Mouse (Mus musculus) limb, embryonic 12.5 days (tissue): ENCODE measurements around the gene App. TPM values are rescaled to one million over a fixed set of nuclear protein-coding genes. Genes with fewer than 3 reads are reported as not detected.

Experiments used
- ATAC-seq: fragments of 200-750 bp; cut with Nextera tagmentation; 2 replicates; pipeline ENCODE4 v1.8.0; 2017; ENCODE audit warnings: low read depth, moderate TSS enrichment; ENCODE audit not compliant: insufficient number of reproducible peaks, insufficient read depth, low FRiP score, low TSS enrichment
- H3K27ac ChIP-seq: fragments of 300-500 bp; sonication (generic); 2 replicates; pipeline ENCODE4 v1.5.1; 2016; ENCODE audit warnings: mild to moderate bottlenecking, moderate library complexity
- H3K27me3 ChIP-seq: fragments of 300-500 bp; sonication (generic); 2 replicates; pipeline ENCODE4 v1.6.1; 2016; ENCODE audit warnings: mild to moderate bottlenecking, moderate library complexity
- H3K36me3 ChIP-seq: fragments of 300-500 bp; sonication (generic); 2 replicates; pipeline ENCODE4 v1.6.1; 2016; ENCODE audit warnings: mild to moderate bottlenecking, moderate library complexity
- H3K4me1 ChIP-seq: fragments of 300-500 bp; sonication (generic); replicated peaks from 2 replicates; pipeline ENCODE4 v1.6.1; 2016
- H3K4me2 ChIP-seq: fragments of 300-500 bp; sonication (generic); 2 replicates; pipeline ENCODE4 v1.6.1; 2016; ENCODE audit warnings: mild to moderate bottlenecking, moderate library complexity
- H3K4me3 ChIP-seq: fragments of 300-500 bp; sonication (generic); replicated peaks from 2 replicates; pipeline ENCODE4 v1.5.1; 2016; ENCODE audit warnings: mild to moderate bottlenecking
- H3K9ac ChIP-seq: fragments of 300-500 bp; sonication (generic); replicated peaks from 2 replicates; pipeline ENCODE4 v1.6.1; 2016; ENCODE audit warnings: mild to moderate bottlenecking, moderate library complexity
- H3K9me3 ChIP-seq: fragments of 300-500 bp; sonication (generic); 2 replicates; pipeline ENCODE4 v1.6.1; 2016; ENCODE audit warnings: mild to moderate bottlenecking, moderate library complexity
- WGBS: fragments of 180-500 bp; shearing (Covaris S2); methylation state at CpG from one replicate; pipeline ENCODE4 v1.1.7; 2016; 5-methylcytosine and 5-hydroxymethylcytosine counted together
- polyA plus RNA-seq: library from polyadenylated mRNA; unstranded; fragments of >200 nt; fragmentation: Nextera tagmentation; extraction: Ambion mirVana; gene quantifications from 2 replicates; pipeline ENCODE4 v1.2.1, GENCODE M21; 2016

App gene
- polyA plus RNA-seq, 1 experiment from 2014 or later, result 122 TPM

DNA sequence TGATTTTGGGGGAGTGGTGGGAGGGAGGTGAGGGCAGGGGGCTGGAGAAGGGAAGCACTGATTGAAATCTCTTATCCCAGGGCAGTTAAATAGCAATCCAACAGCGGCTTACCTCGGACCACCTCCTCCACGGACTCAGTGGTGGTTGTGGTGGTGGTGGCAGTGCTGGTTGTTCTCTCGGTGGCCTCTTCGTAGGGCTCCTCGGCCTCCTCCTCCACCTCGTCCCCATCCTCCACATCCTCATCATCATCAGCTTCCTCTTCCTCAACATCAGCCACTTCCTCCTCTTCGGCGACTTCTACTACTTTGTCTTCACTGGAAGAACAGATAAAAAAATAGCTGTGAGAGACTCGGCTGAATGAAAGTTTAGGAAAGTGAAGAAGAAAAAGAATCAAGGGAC lies 117.4 kb downstream of the App start:
- Histone ChIP-seq H3K9ac (no peak overlapping the region), H3K4me3 (no peak overlapping the region), H3K27ac (no peak overlapping the region), H3K4me2 (no peak overlapping the region), H3K27me3 (no peaks in the 10 kb centered on the region), H3K9me3 (peaks cover 2% of the 10 kb centered on the region; the same call in 1 of the 2 replicates), H3K4me1 (peaks cover 6% of the 10 kb centered on the region; the same call in 1 of the 2 replicates), H3K36me3 (peaks cover 30% of the 10 kb centered on the region)
- no peak for ATAC-seq
- WGBS, result 95% methylated on average over 10 of the region's 10 CpGs

GRCm38 (mm10) chr16:85053996-85054395 lies 119.6 kb downstream of the App start:
- Histone ChIP-seq H3K4me2 (no peak overlapping the region), H3K4me3 (no peak overlapping the region), H3K27me3 (no peaks in the 10 kb centered on the region), H3K9me3 (no peaks in the 10 kb centered on the region), H3K9ac (no peak overlapping the region), H3K27ac (no peak overlapping the region), H3K4me1 (peaks cover 8% of the 10 kb centered on the region), H3K36me3 (peaks cover 29% of the 10 kb centered on the region)
- no peak for ATAC-seq
- WGBS, result 93% methylated on average over 7 of the region's 7 CpGs

DNA sequence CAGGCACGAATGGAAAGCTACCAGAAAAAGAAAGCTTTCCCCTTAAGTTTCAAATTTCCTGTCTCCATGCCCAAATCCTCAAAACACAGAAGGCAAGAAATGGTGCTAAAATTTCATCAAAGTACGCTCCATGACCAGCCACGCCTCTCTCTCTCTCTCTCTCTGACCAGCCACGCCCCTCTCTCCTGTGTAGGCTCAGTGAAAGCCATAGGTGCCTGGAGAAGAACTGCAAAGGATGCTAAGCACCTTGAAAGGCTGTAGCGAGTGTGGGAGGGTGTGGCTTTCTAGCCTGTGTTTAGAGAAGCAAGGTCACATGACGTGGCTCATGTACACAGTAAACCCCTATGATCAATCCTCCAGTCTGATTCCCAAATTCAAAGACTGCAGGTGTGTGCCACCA lies 126.3 kb downstream of the App start:
- Histone ChIP-seq H3K4me1 (peaks cover 17% of the 10 kb centered on the region), H3K4me2 (no peak overlapping the region), H3K9ac (no peak overlapping the region), H3K27ac (peak overlapping the region; percentile 25), H3K9me3 (no peaks in the 10 kb centered on the region), H3K4me3 (no peak overlapping the region), H3K27me3 (no peaks in the 10 kb centered on the region), H3K36me3 (peaks cover 6% of the 10 kb centered on the region; the same call in 1 of the 2 replicates)
- 35% methylated on average over 6 of the region's 6 CpGs for WGBS
- no peak for ATAC-seq

DNA sequence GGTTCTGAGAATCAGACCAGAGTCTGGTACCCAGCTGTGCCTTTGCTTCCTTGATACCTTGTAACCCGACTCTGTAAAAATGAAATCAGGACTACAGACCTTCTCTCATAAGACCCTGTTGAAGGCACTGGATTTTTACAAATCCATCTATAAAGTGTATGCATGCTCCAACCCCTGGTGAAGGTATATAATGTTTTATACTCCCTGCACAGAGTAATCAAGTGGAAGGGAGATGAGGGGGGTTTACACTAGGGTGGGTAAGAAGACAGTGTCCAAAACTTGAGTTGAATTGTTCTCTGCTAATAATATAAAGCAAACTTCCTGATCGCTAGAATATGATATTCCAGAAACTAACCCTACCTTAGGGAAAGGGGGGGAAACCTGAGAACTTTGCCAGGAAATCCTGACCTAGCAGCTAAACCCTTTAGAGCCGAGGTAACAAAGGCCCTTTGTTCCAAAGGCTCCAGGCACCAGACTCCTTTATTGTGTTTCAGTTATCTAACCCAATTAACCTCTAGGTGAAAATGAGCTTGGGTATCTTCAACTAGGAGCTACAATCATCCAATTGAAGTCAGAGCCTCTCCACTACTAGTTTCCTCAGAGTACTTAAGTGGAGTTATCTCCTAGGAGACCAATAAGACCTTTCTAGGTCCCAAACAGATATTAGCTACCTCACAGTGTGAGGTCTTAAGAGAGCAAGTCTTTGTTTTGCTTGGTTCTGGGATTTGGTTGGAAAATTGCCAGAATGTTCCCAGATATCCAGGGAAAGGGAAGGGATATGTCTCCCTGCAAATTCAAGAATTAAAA lies 132.2 kb downstream of the App start:
- Histone ChIP-seq H3K9me3 (no peaks in the 10 kb centered on the region), H3K27me3 (no peaks in the 10 kb centered on the region), H3K4me1 (peaks cover 29% of the 10 kb centered on the region), H3K9ac (no peak overlapping the region), H3K4me3 (no peak overlapping the region), H3K27ac (peak overlapping the region; percentile 62), H3K36me3 (peaks cover 8% of the 10 kb centered on the region; the same call in 1 of the 2 replicates), H3K4me2 (peak overlapping the region; percentile 7; the same call in 1 of the 2 replicates)
- 32% methylated on average over 3 of the region's 3 CpGs for WGBS
- peak; percentile 67; the same call in 1 of the 2 replicates for ATAC-seq

DNA sequence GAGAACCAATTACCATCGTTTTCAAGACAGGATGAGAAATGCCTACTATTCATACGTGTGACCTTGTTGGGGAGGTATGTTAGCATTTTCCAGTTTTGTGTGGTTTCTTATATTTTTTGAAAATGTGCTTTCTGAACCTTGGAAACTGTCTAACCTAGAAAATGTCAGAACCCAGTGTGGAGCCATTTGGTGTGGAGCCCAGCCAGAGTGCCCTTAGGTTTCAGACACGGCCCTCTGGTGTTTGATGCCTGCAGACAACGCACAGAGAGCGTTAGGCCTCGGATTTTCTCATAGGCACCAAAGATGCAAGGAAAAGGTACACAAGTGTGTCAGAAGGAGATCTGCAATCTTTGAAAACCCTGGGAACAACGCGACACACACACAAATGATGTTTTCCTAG lies 134.8 kb downstream of the App start:
- peaks cover 29% of the 10 kb centered on the region for H3K4me1 ChIP-seq
- no peak overlapping the region for H3K9ac ChIP-seq
- H3K4me2 ChIP-seq, result no peak overlapping the region
- no peaks in the 10 kb centered on the region for H3K27me3 ChIP-seq
- 0 out of 2 replicates have a peak overlapping the region, but pooled peaks have one; percentile 37 for H3K27ac ChIP-seq
- WGBS, result 93% methylated on average over 8 of the region's 8 CpGs
- H3K9me3 ChIP-seq, result no peaks in the 10 kb centered on the region
- H3K36me3 ChIP-seq, result peaks cover 8% of the 10 kb centered on the region; the same call in 1 of the 2 replicates
- H3K4me3 ChIP-seq, result no peak overlapping the region
- ATAC-seq, result no peak

- no peak overlapping the region for H3K4me2 ChIP-seq
- peaks cover 10% of the 10 kb centered on the region; the same call in 1 of the 2 replicates for H3K36me3 ChIP-seq
- ATAC-seq, result peak; percentile 29; the same call in 1 of the 2 replicates
- H3K27me3 ChIP-seq, result no peaks in the 10 kb centered on the region
- H3K4me1 ChIP-seq, result peaks cover 29% of the 10 kb centered on the region
- H3K9ac ChIP-seq, result no peak overlapping the region
- no peak overlapping the region; the same call in 1 of the 2 replicates for H3K27ac ChIP-seq
- no peaks in the 10 kb centered on the region for H3K9me3 ChIP-seq
- 58% methylated on average over 10 of the region's 10 CpGs for WGBS
- no peak overlapping the region for H3K4me3 ChIP-seq
Measured at GRCm38 (mm10) chr16:85037969-85038644, 135.5 kb downstream of the App start.

- no peaks in the 10 kb centered on the region for H3K9me3 ChIP-seq
- no peak overlapping the region for H3K4me3 ChIP-seq
- H3K27me3 ChIP-seq, result no peaks in the 10 kb centered on the region
- WGBS, result 93% methylated on average over 5 of the region's 5 CpGs
- no peak overlapping the region for H3K27ac ChIP-seq
- H3K4me1 ChIP-seq, result peaks cover 15% of the 10 kb centered on the region
- peaks cover 17% of the 10 kb centered on the region; the same call in 1 of the 2 replicates for H3K36me3 ChIP-seq
- ATAC-seq, result no peak
- no peak overlapping the region for H3K4me2 ChIP-seq
- H3K9ac ChIP-seq, result no peak overlapping the region
Measured at GRCm38 (mm10) chr16:85035815-85036214, 137.8 kb downstream of the App start.

- Histone ChIP-seq H3K4me2 (no peak overlapping the region), H3K9me3 (no peaks in the 10 kb centered on the region), H3K9ac (no peak overlapping the region), H3K4me1 (peaks cover 10% of the 10 kb centered on the region; the same call in 1 of the 2 replicates), H3K36me3 (peaks cover 38% of the 10 kb centered on the region), H3K4me3 (no peak overlapping the region), H3K27me3 (no peaks in the 10 kb centered on the region), H3K27ac (no peak overlapping the region)
- no peak for ATAC-seq
- 94% methylated on average over 5 of the region's 5 CpGs for WGBS
Measured at GRCm38 (mm10) chr16:85033747-85034146, 139.8 kb downstream of the App start.

GRCm38 (mm10) chr16:85030810-85031209 lies 142.8 kb downstream of the App start:
- Histone ChIP-seq H3K27me3 (no peaks in the 10 kb centered on the region), H3K4me3 (no peak overlapping the region), H3K9ac (no peak overlapping the region), H3K4me1 (no peaks in the 10 kb centered on the region), H3K9me3 (no peaks in the 10 kb centered on the region), H3K4me2 (no peak overlapping the region), H3K27ac (no peak overlapping the region), H3K36me3 (peaks cover 58% of the 10 kb centered on the region)
- no peak for ATAC-seq
- 89% methylated on average over 12 of the region's 12 CpGs for WGBS

GRCm38 (mm10) chr16:85028396-85028795 lies 145.2 kb downstream of the App start:
- Histone ChIP-seq H3K9me3 (peaks cover 4% of the 10 kb centered on the region), H3K36me3 (peaks cover 81% of the 10 kb centered on the region), H3K27me3 (no peaks in the 10 kb centered on the region), H3K9ac (no peak overlapping the region), H3K4me1 (no peaks in the 10 kb centered on the region), H3K4me2 (no peak overlapping the region), H3K27ac (no peak overlapping the region), H3K4me3 (no peak overlapping the region)
- 87% methylated on average over 4 of the region's 4 CpGs for WGBS
- ATAC-seq, result no peak

GRCm38 (mm10) chr16:85024706-85025105 lies 148.9 kb downstream of the App start:
- Histone ChIP-seq H3K27ac (no peak overlapping the region), H3K4me3 (no peak overlapping the region), H3K9me3 (peaks cover 4% of the 10 kb centered on the region), H3K4me1 (no peaks in the 10 kb centered on the region), H3K36me3 (peaks cover 60% of the 10 kb centered on the region), H3K9ac (no peak overlapping the region), H3K27me3 (no peaks in the 10 kb centered on the region), H3K4me2 (no peak overlapping the region)
- no peak for ATAC-seq
- 95% methylated on average over 8 of the region's 8 CpGs for WGBS
